Mouse (Mus musculus) megakaryocyte, adult 5-6 weeks (primary cell): ENCODE measurements at regions not wholly inside any gene's neighbourhood (a gene's known extent, or its start where the extent isn't known, plus 50 kb on each side); places are given as distances from the start of the nearest gene placed in this dataset.

Source experiments
- ATAC-seq: 2 replicates; pipeline ENCODE4 v1.8.0; 2016; ENCODE audit warnings: mild to moderate bottlenecking, inconsistent platforms; ENCODE audit not compliant: poor library complexity, severe bottlenecking

DNA sequence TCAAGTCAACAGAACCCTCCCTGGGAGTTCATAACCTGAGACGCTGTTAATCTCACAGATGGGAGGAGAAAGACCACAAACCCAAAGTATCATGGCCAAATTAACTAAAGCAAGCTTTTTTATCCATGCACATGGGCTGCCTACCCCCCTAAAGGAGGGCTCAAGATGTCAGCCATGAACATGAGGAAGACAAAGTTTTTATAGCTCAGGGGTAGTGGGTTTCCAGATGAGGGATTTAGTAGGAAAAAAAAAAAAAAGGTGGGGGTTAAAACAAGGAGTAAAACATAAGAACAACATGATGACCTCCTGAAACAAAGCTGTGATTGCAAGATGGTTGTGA, 314.8 kb upstream of the Jmjd1c start:
- ATAC-seq, result no peak

DNA sequence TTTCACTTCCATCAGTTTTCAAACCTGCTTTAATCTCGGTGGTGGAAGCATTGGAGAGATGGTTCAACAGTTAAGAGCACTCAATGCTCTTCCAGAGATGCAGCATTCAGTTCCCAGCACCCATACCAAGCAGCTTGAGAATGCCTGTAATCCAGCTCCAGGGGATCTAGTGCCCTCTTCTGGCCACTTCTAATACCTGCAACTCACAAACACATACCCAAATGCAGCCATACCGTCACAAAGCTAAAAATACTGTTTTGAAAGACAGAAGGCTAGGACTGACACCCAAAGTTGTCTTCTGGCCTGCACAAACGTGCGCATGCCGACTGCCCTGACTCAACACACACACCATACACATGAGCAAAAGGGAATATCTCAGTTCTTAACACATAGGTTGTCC, 313.9 kb upstream of the Jmjd1c start:
- no peak for ATAC-seq

DNA sequence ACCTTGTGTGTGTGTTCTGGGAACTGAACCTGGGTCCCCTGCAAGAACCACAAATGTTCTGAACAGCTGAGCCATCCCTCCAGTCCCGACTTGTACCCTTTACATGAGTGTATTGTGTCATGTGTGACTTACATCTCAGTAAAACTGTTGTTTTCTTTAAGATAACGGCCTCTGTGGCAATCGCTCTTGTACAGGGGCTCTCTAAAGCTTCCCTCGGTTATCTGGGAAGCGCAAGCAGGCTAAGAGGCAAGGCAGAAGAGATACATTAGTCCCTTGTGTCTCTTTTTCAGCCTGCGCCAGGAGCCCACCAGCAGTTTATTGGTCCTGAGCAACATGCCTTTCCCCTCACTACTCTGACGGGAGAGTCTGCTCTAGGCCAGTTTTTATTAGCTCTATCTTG, 308.1 kb upstream of the Jmjd1c start:
- ATAC-seq, result no peak

- ATAC-seq, result no peak
These were observed 299.6 kb upstream of the Jmjd1c start for GRCm38 (mm10) chr10:66796296-66796695.

DNA sequence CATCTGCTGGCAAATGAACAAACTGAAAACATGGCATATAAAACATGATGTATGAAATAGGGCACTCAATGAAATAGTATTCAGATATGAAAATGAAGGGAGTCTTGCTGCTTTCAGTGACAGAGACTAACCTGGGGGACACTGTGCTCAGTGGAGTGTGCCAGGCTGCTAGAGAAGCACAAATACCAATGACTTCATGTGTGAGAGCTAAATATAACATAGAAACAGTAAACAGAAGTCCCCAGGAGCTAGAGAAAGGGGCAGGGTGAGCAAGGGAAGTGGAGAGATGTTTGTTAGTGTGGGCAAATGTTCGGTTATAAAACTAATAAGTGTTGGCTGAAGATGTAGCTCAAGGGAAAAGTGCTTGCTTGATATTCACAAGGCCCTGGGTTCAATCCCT, 293.2 kb upstream of the Jmjd1c start:
- ATAC-seq, result no peak

- peak; percentile 73 for ATAC-seq
These were observed 288.5 kb upstream of the Jmjd1c start for GRCm38 (mm10) chr10:66807261-66807968.

DNA sequence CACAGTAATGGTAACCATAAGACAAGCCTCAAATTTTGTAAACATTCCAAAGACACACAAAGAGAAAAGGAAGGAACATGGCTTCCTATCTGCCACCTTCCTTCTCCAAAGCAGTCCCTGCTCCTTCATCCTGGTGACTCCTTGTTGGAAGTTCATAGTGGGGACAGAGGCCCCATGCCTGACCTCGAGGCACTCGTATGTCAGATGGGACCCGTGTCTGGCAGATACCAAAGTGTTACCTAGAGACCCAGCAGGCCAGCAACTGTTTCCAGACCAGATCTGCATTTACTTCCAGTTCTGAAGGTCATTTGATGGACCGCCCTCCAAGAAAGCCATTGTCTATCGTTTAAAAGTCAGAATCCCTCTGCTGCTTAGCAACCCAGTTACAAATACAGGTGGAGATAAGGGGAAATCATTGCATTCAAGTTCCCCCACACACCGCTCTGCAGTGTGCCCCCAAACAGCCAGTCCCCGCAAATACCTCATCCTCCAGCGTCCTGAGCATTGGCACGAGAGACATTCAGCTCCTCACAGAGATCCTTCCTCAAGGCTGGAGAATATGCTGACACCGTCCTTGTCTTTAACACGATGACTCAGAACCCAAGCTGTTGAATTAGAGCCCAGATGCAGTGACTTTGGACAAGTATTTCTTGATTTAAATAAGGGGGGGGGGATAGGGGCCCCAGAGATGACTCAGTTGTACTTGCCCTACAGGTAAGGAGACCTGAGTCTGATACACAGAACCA, 283.2 kb upstream of the Jmjd1c start:
- ATAC-seq, result no peak

DNA sequence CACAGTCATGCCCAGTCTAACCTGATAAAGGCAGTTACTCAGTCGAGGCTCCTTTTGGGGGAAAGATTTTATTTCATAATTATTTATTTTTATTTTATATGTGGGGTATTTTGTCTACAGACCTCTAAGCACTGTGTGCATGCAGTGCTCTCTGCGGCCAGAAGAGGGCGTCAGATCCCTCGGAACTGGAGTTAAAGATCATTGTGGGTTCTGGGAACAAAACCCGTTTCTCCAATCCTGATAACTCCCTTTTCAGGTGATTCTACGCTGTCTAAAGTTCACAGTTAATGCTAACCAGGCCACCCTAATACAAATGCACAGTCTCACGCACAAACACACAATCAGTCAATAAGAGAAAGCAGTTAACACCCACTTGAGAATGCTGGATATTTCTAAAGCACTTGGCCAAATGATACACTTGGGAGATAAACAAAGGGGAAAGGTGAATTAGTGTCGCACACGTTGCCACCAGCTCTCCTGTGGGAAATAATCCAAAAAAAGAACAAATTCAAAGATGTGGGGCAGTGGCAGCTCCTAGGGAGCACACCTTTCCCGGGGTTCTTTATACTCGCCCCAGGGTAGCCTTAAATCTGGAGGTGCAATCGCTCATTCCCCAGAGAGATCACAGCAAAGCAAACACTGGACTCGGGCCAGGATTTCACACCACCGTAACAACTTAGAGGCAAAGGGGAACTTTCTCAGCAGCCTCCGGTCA, 281.9 kb upstream of the Jmjd1c start:
- ATAC-seq, result 0 out of 2 replicates have a peak, but pooled peaks have one; percentile 21

GRCm38 (mm10) chr10:66814565-66815201, 281.2 kb upstream of the Jmjd1c start:
- peak; percentile 92 for ATAC-seq

DNA sequence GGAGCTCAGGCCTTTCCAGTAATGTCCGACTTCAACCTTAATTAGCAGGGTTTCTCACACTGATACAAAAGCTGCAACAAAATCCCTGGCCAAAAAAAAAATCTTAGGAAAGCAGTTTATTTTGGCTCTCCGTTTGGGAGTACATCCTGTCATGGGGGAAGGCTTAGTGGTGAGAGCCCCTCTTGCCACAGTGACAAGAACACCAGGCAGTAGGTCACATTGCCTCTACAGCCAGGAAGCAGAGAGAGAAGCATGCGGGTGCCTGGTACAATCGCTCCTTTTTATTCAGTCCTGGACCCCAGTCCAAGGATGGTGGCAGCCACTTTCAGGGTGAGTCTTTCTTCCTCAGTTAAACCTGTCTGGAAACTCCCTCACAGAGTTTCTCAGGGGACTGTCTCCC, 280.0 kb upstream of the Jmjd1c start:
- no peak for ATAC-seq

DNA sequence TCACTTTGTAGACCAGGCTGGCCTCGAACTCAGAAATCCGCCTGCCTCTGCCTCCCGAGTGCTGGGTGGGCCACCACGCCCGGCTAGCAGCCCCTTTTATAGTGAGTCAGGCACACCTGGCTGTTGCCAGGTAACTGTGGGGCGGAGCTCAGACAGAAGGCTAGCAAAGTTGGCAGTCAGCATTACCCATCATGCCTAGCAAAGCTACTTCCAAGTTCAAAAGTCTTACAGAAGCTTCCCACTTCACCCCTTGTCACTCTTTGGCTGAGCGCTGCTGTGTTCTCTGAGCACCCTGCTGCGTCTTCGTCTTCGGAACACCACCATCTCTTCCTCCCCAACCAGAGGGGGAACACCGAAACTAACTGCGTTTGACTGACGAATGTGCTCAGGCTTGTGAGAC, 279.1 kb upstream of the Jmjd1c start:
- no peak for ATAC-seq

DNA sequence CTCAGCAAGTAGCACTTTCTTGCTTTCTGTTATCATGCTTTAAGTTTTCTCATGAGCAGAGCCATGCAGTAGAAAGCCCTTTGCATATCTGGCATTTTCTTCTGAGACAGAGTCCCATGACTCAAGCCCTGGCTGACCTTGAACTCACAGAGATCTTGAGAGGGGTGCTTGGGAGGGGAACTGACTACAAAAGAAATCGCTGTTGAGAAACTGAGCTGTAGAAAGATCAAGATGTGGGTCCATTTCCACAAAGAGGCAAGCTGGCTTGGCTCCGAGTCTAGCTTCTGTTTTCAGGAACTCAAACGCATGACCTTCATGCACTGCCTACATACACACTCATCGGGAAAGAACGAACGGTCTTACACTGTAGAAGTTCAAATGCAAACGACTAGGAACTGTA, 278.0 kb upstream of the Jmjd1c start:
- ATAC-seq, result no peak

- ATAC-seq, result no peak
These were observed 276.4 kb upstream of the Jmjd1c start for GRCm38 (mm10) chr10:66819517-66819916.

GRCm38 (mm10) chr10:66825737-66826136, 270.2 kb upstream of the Jmjd1c start:
- no peak for ATAC-seq

DNA sequence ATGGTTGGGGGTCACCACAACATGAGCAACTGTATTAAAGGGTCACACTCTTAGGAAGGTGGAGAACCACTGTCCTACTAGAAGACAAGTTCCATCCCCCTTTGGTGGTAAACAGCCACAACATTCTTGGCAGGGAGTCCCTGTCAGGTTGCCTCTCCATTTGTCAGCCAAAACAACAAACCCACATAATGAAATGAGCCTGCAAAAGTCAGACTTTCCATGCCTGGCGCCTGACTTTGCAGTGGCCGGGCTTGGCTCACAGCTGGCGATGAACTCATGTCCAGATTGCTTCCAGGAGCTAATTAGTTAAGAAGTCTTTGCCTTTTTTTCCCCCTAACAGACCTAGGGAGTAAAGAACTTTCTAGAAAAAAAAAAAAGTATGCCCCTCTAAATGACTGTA, 269.6 kb upstream of the Jmjd1c start:
- no peak for ATAC-seq

DNA sequence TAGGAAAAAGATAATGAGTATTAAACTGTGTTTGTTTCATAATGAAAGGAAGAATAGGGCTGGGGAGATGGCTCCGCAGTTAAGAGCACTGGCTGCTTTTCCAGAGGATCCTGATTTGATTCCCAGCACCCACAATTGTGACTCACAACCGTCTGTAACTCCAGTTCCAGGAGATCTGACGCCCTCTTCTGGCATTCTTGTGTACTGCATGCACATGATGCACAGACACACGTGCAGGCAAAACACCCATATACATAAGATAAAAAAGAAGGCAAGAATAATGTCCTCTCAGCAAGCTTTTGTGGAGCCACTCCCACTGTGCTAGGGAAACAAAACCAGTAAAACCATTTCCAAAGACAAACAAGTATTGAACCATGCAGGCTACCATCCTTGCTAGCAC, 261.0 kb upstream of the Jmjd1c start:
- ATAC-seq, result no peak

GRCm38 (mm10) chr10:66839058-66839457, 256.9 kb upstream of the Jmjd1c start:
- no peak for ATAC-seq

DNA sequence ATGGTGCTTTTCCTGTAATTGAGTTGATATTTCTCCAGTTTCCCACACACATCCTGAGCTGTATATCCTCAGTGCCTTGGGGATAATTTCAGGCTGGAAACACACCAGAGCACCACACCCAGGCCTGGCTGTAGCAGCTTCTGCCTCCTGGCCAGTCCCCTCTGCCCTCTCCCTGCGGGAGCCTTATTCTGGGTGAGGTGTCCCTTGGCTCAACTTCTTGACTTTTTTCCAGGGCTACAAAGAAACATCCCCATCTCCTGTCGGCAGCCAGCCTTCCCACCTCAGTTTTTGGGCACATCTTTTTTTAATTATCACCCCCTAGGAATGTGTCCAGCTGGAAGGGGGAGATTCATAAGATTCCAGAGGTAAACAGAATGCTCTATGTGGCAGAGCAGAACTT, 252.7 kb upstream of the Jmjd1c start:
- no peak for ATAC-seq

DNA sequence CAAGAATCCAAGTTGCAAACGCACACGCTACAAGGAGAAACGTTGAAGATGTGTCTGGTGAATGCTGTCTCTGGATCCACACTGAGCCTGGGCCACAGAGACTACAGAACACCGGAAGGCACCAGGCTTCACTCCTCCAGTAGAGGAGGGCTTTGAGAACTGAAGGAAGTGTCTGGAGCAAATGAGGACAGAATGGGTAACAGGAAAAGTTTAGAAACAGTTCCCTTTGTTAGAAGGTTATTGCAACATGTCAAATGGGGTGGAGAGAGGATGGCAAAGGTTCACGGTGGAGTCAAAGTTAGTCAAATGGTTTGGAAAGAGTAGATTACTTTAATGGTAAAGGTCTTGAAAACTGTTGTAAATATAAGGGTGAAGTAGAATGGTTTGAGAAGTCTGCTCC, 247.1 kb upstream of the Jmjd1c start:
- peak; percentile 41 for ATAC-seq

DNA sequence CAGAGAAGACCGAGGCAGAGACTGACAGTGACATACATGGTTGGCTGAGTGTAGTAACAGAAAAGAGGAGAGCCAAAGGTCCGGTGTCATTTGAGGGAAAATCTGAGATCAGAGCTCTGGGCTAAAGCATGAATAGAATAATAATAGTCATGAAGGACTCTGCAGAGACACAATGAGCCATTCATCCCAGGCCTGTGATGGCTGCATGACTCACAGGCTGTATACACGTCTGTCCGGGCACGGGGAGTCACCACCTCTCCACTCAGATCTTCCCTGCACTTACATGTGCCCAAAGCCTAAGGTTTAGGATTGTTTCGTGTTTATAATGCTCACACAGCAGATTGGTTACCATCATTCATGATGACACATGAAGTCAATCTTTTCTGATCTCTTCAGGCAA, 246.2 kb upstream of the Jmjd1c start:
- no peak for ATAC-seq

GRCm38 (mm10) chr10:66850972-66851478, 244.9 kb upstream of the Jmjd1c start:
- ATAC-seq, result no peak
